Mouse (Mus musculus) embryonic facial prominence, embryonic 15.5 days (tissue): ENCODE measurements at regions not wholly inside any gene's neighbourhood (a gene's known extent, or its start where the extent isn't known, plus 50 kb on each side); places are given as distances from the start of the nearest gene placed in this dataset.

Source experiments
- ATAC-seq: fragments of 200-750 bp; cut with Nextera tagmentation; 2 replicates; pipeline ENCODE4 v1.8.0; 2017; ENCODE audit warnings: low read depth, moderate TSS enrichment; ENCODE audit not compliant: insufficient number of reproducible peaks, low FRiP score, low TSS enrichment
- H3K27ac ChIP-seq: fragments of 300-500 bp; sonication (generic); replicated peaks from 2 replicates; pipeline ENCODE4 v1.5.1; 2015; ENCODE audit warnings: mild to moderate bottlenecking, inconsistent platforms
- H3K27me3 ChIP-seq: fragments of 300-500 bp; sonication (generic); 2 replicates; pipeline ENCODE4 v1.6.1; 2015; ENCODE audit warnings: inconsistent platforms
- H3K36me3 ChIP-seq: fragments of 300-500 bp; sonication (generic); 2 replicates; pipeline ENCODE4 v1.6.1; 2015; ENCODE audit warnings: mild to moderate bottlenecking, inconsistent platforms
- H3K4me1 ChIP-seq: fragments of 300-500 bp; sonication (generic); 2 replicates; pipeline ENCODE4 v1.6.1; 2015; ENCODE audit warnings: inconsistent platforms
- H3K4me2 ChIP-seq: fragments of 300-500 bp; sonication (generic); replicated peaks from 2 replicates; pipeline ENCODE4 v1.6.1; 2015; ENCODE audit warnings: mild to moderate bottlenecking, inconsistent platforms
- H3K4me3 ChIP-seq: fragments of 300-500 bp; sonication (generic); replicated peaks from 2 replicates; pipeline ENCODE4 v1.5.1; 2015; ENCODE audit warnings: mild to moderate bottlenecking, inconsistent platforms
- H3K9ac ChIP-seq: fragments of 300-500 bp; sonication (generic); 2 replicates; pipeline ENCODE4 v1.6.1; 2015; ENCODE audit warnings: inconsistent platforms
- H3K9me3 ChIP-seq: fragments of 300-500 bp; sonication (generic); replicated peaks from 2 replicates; pipeline ENCODE4 v1.6.1; 2016; ENCODE audit warnings: inconsistent platforms
- WGBS: fragments of 180-500 bp; shearing (Covaris S2); methylation state at CpG from one replicate; pipeline ENCODE4 v1.1.7; 2015; 5-methylcytosine and 5-hydroxymethylcytosine counted together

- Histone ChIP-seq H3K4me2 (no peak overlapping the region), H3K4me3 (no peak overlapping the region), H3K36me3 (no peaks in the 10 kb centered on the region), H3K9ac (no peak overlapping the region), H3K9me3 (no peaks in the 10 kb centered on the region), H3K27ac (no peak overlapping the region), H3K27me3 (no peaks in the 10 kb centered on the region), H3K4me1 (no peaks in the 10 kb centered on the region)
- ATAC-seq = no peak
- 57% methylated on average over 6 of the region's 6 CpGs for WGBS
Measured at GRCm38 (mm10) chr8:100942680-100943427, 1526.6 kb upstream of the Cdh8 start.

DNA sequence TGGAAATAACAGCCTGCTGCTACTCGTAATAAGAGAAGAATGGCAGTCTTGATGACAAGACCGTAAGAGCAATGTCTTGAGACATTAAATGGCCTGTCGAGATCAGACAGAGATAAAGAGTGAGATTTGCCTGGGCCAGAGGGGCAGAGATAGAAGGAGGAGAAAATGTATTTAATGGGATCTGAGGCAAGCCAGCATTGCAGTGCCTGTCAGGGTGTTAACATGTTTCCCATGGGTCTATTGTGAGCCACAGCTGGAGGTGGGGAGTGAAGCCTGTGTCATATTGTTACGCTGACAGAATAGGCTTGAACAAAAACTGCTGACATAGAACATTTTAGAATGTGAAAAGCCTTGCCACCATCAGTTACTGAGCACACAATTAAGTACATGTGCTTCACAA, 1523.3 kb upstream of the Cdh8 start:
- no peaks in the 10 kb centered on the region for H3K4me1 ChIP-seq
- no peak overlapping the region for H3K4me3 ChIP-seq
- H3K4me2 ChIP-seq = no peak overlapping the region
- H3K27ac ChIP-seq = no peak overlapping the region
- no peak overlapping the region for H3K9ac ChIP-seq
- H3K9me3 ChIP-seq = no peaks in the 10 kb centered on the region
- WGBS = 31% methylated on average over 4 of the region's 4 CpGs
- no peaks in the 10 kb centered on the region for H3K36me3 ChIP-seq
- no peak for ATAC-seq
- H3K27me3 ChIP-seq = no peaks in the 10 kb centered on the region

DNA sequence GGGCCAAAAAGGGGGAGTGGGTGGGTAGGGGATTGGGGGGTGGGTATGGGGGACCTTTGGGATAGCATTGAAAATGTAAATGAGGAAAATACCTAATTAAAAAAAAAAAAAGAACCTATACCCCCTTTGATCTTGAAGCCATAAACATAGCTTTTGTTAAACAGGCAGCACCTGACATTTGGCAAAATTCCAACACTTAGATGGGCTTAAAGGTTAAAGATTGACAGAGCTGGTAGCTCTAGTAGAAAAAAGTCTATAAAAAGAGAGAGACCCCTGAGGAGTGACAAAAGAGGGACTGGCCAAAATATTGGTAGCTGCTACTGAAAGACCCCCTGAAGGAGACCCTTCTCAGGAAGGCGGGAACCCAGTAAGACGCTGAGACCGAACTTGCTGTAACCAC, 1474.0 kb upstream of the Cdh8 start:
- WGBS = 79% methylated on average over 3 of the region's 3 CpGs
- H3K9ac ChIP-seq = no peak overlapping the region
- no peak overlapping the region for H3K4me2 ChIP-seq
- no peaks in the 10 kb centered on the region for H3K36me3 ChIP-seq
- no peaks in the 10 kb centered on the region for H3K27me3 ChIP-seq
- ATAC-seq = 0 out of 2 replicates have a peak, but pooled peaks have one; percentile 19
- no peak overlapping the region for H3K27ac ChIP-seq
- H3K4me3 ChIP-seq = no peak overlapping the region
- H3K9me3 ChIP-seq = no peaks in the 10 kb centered on the region
- H3K4me1 ChIP-seq = no peaks in the 10 kb centered on the region

DNA sequence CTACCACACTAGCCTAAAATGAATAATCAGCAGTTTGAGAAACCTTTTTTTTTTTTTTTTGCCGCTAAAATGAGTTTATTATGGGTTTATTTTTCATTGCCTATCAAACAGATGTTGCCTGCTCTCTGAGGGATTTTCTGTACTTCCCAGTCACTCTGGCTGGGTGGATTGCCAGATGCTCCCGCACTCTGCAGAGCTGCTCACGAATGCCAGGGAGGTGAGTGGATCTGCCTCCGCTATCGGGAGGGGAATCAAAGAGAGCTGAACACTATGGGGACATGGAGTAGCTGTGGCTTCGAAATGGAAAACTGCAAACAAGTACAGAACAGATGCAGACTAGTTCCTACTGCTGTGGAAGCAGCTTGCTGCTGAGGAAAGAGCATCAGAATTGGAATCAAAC, 1449.4 kb upstream of the Cdh8 start:
- H3K27ac ChIP-seq = no peak overlapping the region; the same call in 1 of the 2 replicates
- no peak overlapping the region for H3K4me3 ChIP-seq
- no peaks in the 10 kb centered on the region for H3K4me1 ChIP-seq
- 0 out of 2 replicates have a peak overlapping the region, but pooled peaks have one; percentile 17 for H3K4me2 ChIP-seq
- 0 out of 2 replicates have a peak, but pooled peaks have one; percentile 39 for ATAC-seq
- no peaks in the 10 kb centered on the region for H3K36me3 ChIP-seq
- 32% methylated on average over 6 of the region's 6 CpGs for WGBS
- no peaks in the 10 kb centered on the region for H3K27me3 ChIP-seq
- H3K9me3 ChIP-seq = no peaks in the 10 kb centered on the region
- H3K9ac ChIP-seq = no peak overlapping the region

DNA sequence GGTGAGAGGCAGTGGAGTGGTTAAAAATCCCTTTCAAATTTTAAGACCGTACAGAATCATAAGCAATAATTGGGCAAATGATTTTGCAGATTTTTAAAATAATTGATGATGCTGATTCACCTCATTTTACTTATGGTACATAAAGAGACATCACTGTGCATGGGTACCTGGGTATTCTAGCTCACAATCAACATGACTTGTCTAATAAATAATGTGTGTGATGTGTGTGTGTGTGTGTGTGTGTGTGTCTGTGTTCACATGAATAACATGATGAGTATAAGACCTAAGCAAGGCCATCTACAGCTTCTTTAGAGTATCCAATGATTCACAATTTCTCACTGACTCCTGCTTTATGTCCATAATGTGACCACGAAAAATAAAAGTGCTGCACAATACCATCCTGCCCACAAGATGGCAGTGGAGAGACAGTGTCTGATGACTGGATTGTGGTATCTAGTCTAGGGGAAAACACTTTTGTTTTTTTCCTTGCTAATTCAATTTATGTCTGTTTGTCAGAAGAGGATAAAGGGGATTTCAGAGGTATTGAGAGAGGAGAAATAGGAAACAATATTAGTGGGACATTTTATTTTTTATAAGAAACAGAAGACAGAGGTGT, 1434.7 kb upstream of the Cdh8 start:
- no peak overlapping the region for H3K4me3 ChIP-seq
- WGBS = 46% methylated on average over 2 of the region's 2 CpGs
- no peak for ATAC-seq

More for the DNA sequence above, 1434.7 kb upstream of the Cdh8 start:
- Histone ChIP-seq H3K9ac (no peak overlapping the region), H3K4me2 (no peak overlapping the region), H3K27me3 (no peaks in the 10 kb centered on the region), H3K9me3 (no peaks in the 10 kb centered on the region), H3K36me3 (no peaks in the 10 kb centered on the region), H3K4me1 (no peaks in the 10 kb centered on the region), H3K27ac (no peak overlapping the region)
